Mouse (Mus musculus) midbrain, postnatal 0 days (tissue): ENCODE results near the gene Nlrc5. TPM values are rescaled to one million over a fixed set of nuclear protein-coding genes. Genes with fewer than 3 reads are reported as not detected.

Experiments
- ATAC-seq: fragments of 200-750 bp; cut with Nextera tagmentation; 2 replicates; pipeline ENCODE4 v1.8.0; 2017; ENCODE audit warnings: moderate number of reproducible peaks, mild to moderate bottlenecking, moderate TSS enrichment, moderate library complexity; ENCODE audit not compliant: low FRiP score
- DNase-seq: peaks from one replicate; pipeline ENCODE4 v3.0.0-alpha.2; 2015; ENCODE audit warnings: low spot score
- H3K27ac ChIP-seq: fragments of 300-500 bp; sonication (generic); 2 replicates; pipeline ENCODE4 v1.5.1; 2014; ENCODE audit warnings: low read depth, mild to moderate bottlenecking, low read length, mixed read lengths
- H3K27me3 ChIP-seq: fragments of 300-500 bp; sonication (generic); 2 replicates; pipeline ENCODE4 v1.6.1; 2014; ENCODE audit warnings: low read length, control low read depth, mixed read lengths; ENCODE audit not compliant: insufficient read depth
- H3K36me3 ChIP-seq: fragments of 300-500 bp; sonication (generic); 2 replicates; pipeline ENCODE4 v1.6.1; 2014; ENCODE audit warnings: low read length, control low read depth, mixed read lengths; ENCODE audit not compliant: insufficient read depth
- H3K4me1 ChIP-seq: fragments of 300-500 bp; sonication (generic); 2 replicates; pipeline ENCODE4 v1.6.1; 2014; ENCODE audit warnings: mild to moderate bottlenecking, control low read depth, antibody characterized with exemption, low read length, mixed read lengths; ENCODE audit not compliant: insufficient read depth
- H3K4me2 ChIP-seq: fragments of 300-500 bp; sonication (generic); 2 replicates; pipeline ENCODE4 v1.6.1; 2014; ENCODE audit warnings: low read depth, mild to moderate bottlenecking, low read length, mixed read lengths; ENCODE audit not compliant: poor library complexity, severe bottlenecking
- H3K4me3 ChIP-seq: fragments of 300-500 bp; sonication (generic); 2 replicates; pipeline ENCODE4 v1.5.1; 2014; ENCODE audit warnings: low read depth, mild to moderate bottlenecking, low read length, moderate library complexity
- H3K9ac ChIP-seq: fragments of 300-500 bp; sonication (generic); replicated peaks from 2 replicates; pipeline ENCODE4 v1.6.1; 2014; ENCODE audit warnings: mild to moderate bottlenecking, low read length, moderate library complexity, mixed read lengths; ENCODE audit not compliant: poor library complexity, severe bottlenecking
- H3K9me3 ChIP-seq: fragments of 300-500 bp; sonication (generic); 2 replicates; pipeline ENCODE4 v1.6.1; 2016; ENCODE audit warnings: low read length, control low read depth
- CTCF ChIP-seq: IDR thresholded peaks from 2 replicates; pipeline ENCODE4 v1.5.1; 2016; ENCODE audit warnings: antibody characterized with exemption, mild to moderate bottlenecking
- WGBS: fragments of 180-500 bp; shearing (Covaris S2); extraction: QIAGEN DNeasy Blood & Tissue Kit; methylation state at CpG from one replicate; pipeline ENCODE4 v1.1.7; 2014; 5-methylcytosine and 5-hydroxymethylcytosine counted together
- polyA plus RNA-seq: library from polyadenylated mRNA; unstranded; fragments of >200 nt; fragmentation: Nextera tagmentation; extraction: Ambion mirVana; gene quantifications from 2 replicates; pipeline ENCODE4 v1.2.1, GENCODE M21; 2015
- total RNA-seq: library from RNA; depleted of rRNA; stranded (reverse); fragments of >200 nt; gene quantifications from 2 replicates; pipeline ENCODE4 v1.2.3, GENCODE M21; 2014

The Nlrc5 gene
- total and polyA plus RNA-seq, 2 experiments from 2014 or later = 0.22 to 0.63 TPM

DNA sequence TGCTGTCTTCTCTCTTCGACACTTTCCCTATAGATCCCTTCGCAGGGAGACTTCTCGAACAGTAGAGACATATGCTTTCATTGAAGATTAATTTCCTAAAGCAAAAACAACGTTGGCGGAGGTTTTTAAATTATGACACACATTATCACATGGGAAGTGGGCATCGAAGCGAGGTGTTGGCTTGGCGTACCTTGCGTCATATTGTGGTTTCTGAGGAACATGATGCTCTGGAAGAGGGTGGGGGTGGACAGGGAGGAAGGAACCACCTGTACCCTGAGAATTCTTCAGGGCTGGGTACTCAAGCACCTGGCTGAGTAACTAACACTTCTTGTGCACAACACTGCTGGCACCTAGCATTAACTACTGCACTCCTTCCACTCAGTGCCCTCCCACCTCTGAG lies 90.4 kb downstream of the Nlrc5 start:
- Histone ChIP-seq H3K9me3 (no peaks in the 10 kb centered on the region), H3K27me3 (no peaks in the 10 kb centered on the region), H3K27ac (no peak overlapping the region), H3K9ac (no peak overlapping the region), H3K36me3 (no peaks in the 10 kb centered on the region), H3K4me1 (no peaks in the 10 kb centered on the region), H3K4me3 (no peak overlapping the region), H3K4me2 (no peak overlapping the region)
- ATAC-seq = no peak
- no peak for DNase-seq
- TF ChIP-seq CTCF = no peak
- WGBS = 89% methylated on average over 9 of the region's 9 CpGs

DNA sequence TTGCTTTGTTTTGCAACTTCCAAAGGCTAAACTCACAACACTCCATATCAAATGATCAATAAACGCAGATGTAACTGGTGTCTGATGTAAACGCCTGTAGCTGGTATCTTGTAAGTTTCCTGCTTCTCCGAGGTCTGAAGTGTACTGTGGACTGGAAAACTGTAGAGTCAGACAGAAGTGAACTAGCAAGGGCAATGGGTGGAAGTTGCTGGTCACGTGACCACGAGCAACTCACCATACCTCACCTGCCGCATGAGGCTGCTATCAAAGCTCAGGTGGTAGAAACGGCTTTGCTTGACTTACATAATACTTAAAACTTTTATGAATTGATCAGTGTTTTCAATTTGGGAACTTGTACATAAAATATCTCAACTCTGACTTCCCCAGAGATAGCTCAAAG lies 93.0 kb downstream of the Nlrc5 start:
- H3K4me3 ChIP-seq = no peak overlapping the region
- H3K4me2 ChIP-seq = no peak overlapping the region
- no peaks in the 10 kb centered on the region for H3K9me3 ChIP-seq
- H3K36me3 ChIP-seq = no peaks in the 10 kb centered on the region
- H3K27me3 ChIP-seq = no peaks in the 10 kb centered on the region
- DNase-seq (no peak), ATAC-seq (no peak)
- H3K4me1 ChIP-seq = no peaks in the 10 kb centered on the region
- H3K9ac ChIP-seq = no peak overlapping the region
- WGBS = 85% methylated on average over 7 of the region's 7 CpGs
- H3K27ac ChIP-seq = no peak overlapping the region
- no peak for TF ChIP-seq CTCF

DNA sequence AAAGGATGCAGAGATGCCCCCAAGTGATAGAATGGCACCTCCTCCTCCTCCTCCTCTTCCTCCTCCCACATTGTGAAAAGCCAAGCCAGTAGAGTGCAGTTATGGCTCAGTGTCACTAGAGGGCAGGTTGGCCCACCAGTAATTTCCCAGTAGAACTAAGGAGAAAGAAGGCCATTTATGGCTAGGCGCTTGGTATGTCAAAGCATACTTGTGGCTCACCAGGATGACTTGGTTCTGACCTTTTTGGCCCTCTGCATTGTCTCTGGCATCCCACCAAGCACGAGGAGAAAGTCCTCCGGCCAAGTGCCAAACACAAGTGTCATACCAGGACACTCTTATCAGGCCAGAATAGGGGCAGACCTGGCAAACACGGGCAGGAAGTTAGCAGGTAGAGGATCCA lies 94.1 kb downstream of the Nlrc5 start:
- Histone ChIP-seq H3K9ac (no peak overlapping the region), H3K36me3 (no peaks in the 10 kb centered on the region), H3K9me3 (no peaks in the 10 kb centered on the region), H3K4me3 (no peak overlapping the region), H3K27ac (no peak overlapping the region), H3K27me3 (no peaks in the 10 kb centered on the region), H3K4me2 (no peak overlapping the region), H3K4me1 (no peaks in the 10 kb centered on the region)
- no peak for ATAC-seq
- 40% methylated on average over 4 of the region's 4 CpGs for WGBS
- peak; percentile 67 for DNase-seq
- peak; percentile 92 for TF ChIP-seq CTCF

DNA sequence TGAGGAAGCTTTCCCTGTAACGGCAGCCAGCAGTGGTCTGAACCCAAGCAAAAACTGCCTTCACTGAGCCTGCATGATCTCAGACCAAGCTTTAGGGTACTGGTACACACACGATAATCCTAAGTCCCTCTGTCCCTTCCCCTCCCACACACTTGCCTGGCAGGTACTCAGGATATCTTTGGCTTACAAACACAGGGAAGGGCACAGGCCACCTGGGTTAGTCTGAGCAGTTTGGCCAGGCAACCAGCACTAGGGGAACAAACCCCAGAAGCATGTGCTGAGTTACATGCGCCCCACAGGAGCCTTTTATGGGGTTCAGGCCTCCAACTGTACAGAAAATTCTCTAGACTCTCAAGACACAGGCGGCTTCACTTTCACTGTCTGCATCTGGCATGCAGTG lies 95.7 kb downstream of the Nlrc5 start:
- TF ChIP-seq CTCF = no peak
- Histone ChIP-seq H3K4me3 (no peak overlapping the region), H3K4me1 (no peaks in the 10 kb centered on the region; the same call in 1 of the 2 replicates), H3K36me3 (no peaks in the 10 kb centered on the region), H3K27ac (no peak overlapping the region), H3K9me3 (no peaks in the 10 kb centered on the region), H3K4me2 (no peak overlapping the region), H3K9ac (no peak overlapping the region), H3K27me3 (0 out of 2 replicates have a peak, but pooled peaks cover 7% of the 10 kb centered on the region)
- no peak for ATAC-seq
- WGBS = 71% methylated on average over 4 of the region's 4 CpGs
- DNase-seq = no peak

DNA sequence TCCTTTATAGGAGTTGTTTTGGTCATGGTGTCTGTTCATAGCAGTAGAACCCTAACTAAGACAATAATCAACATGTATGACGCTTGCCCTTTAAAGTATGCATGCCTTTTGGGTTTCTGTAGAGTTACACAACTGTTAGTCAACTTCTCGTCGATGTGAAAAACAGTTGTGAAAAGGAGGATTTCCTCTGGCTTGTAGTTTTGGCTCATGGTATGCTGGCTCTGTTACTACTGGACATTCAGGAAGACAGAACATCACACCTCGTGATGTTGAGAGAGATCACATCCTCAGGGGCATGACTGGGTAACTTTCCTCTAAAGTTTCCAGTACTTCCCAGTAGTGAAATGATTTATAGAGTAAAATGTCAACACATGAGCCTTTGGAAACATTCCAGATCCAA lies 96.5 kb downstream of the Nlrc5 start:
- H3K36me3 ChIP-seq = no peaks in the 10 kb centered on the region
- H3K4me3 ChIP-seq = no peak overlapping the region
- no peak for TF ChIP-seq CTCF
- H3K27me3 ChIP-seq = 0 out of 2 replicates have a peak, but pooled peaks cover 7% of the 10 kb centered on the region
- no peak overlapping the region for H3K4me2 ChIP-seq
- ATAC-seq (no peak), DNase-seq (no peak)
- no peak overlapping the region for H3K9ac ChIP-seq
- no peaks in the 10 kb centered on the region; the same call in 1 of the 2 replicates for H3K4me1 ChIP-seq
- no peaks in the 10 kb centered on the region for H3K9me3 ChIP-seq
- H3K27ac ChIP-seq = no peak overlapping the region
- 93% methylated on average over 4 of the region's 4 CpGs for WGBS

DNA sequence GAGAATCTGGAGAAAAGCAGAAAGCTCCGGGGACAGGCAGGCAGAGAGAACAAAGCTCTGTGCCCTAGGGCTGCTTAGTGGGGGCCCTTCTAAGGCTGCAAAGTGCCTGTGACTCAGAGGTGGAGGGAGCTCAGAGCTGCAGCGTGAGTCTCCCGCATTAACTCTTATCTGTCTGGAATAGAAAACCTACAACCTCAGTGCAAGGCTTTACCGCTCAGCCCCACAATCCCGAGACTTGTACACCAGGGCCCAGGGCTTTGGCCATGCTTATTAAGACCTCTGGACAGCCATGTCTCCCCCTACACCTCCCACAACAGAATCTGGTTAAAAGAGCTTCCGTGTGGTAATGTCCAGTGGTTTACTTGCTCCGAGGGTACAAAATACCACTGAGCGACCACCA lies 97.8 kb downstream of the Nlrc5 start:
- peak overlapping the region; percentile 98 for H3K4me2 ChIP-seq
- no peak for ATAC-seq
- peak overlapping the region; percentile 68 for H3K4me3 ChIP-seq
- no peak for TF ChIP-seq CTCF
- no peaks in the 10 kb centered on the region for H3K36me3 ChIP-seq
- H3K27ac ChIP-seq = 0 out of 2 replicates have a peak overlapping the region, but pooled peaks have one; percentile 32
- peak overlapping the region; percentile 79 for H3K9ac ChIP-seq
- 0 out of 2 replicates have a peak, but pooled peaks cover 7% of the 10 kb centered on the region for H3K27me3 ChIP-seq
- WGBS = 2% methylated on average over 8 of the region's 8 CpGs
- H3K4me1 ChIP-seq = no peaks in the 10 kb centered on the region; the same call in 1 of the 2 replicates
- peak; percentile 31 for DNase-seq
- no peaks in the 10 kb centered on the region for H3K9me3 ChIP-seq
